Mouse (Mus musculus) kidney, adult 9 months (tissue): ENCODE measurements around the gene Il2rb.
A peak's percentile ranks its signal among the peaks of the same experiment; 100 is the strongest.

ENCODE experiments used
- DNase-seq: peaks from one replicate; pipeline ENCODE4 v3.0.0; 2022

Il2rb gene

DNA sequence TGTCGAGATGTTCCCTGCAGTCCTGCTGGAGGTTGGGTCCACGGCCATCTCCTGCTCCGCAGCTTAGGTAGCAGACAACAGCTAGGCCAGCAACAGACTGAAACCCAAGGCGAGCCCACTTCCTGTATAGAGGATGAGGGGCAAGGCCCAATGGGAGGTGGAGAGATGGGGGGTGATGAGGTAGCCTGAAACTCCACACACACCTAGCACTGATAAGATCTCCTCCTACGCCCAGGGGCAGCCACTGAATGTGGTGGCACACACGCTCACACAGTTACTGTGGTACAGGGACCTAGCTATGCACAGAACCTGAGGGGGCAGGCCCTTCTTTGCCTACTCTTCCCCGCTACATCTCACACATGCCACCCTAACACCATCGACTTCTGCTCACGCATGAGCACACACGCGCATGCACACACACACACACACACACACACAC, at the start of gene Il2rb:
TSS of gene Il2rb (minus strand) at position 304 of the 439 bp plus-strand sequence.
- no peak for DNase-seq

GRCm38 (mm10) chr15:78544561-78545001, 49.5 kb upstream of the Il2rb start, which contains the start of gene Sstr3:
Sstr3 (minus strand) TSS chr15:78544685.
- DNase-seq = no peak

DNA sequence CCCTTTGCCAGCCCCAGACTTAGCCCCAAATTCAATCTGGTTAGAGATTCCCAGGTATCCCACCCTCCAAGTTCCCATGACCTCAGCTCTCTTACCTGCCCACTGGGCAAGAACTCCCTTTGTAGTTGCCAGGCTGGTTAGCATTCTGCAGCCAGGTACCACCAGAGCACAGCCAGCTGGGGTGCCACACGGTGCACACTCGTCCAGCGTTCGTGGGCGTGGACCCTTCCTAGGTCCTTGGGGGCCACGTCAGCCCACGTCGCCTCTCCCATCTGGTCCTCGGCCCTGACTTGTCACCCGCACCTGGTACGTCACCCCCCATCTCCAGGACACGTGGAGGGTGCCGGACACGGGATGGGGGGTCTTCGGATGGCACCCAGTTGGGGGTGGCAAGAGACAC, 49.0 kb upstream of the Il2rb start:
- no peak for DNase-seq

- DNase-seq = no peak
Measured at GRCm38 (mm10) chr15:78542767-78543303, 47.8 kb upstream of the Il2rb start.

GRCm38 (mm10) chr15:78542098-78542766, 47.2 kb upstream of the Il2rb start:
- peak; percentile 17 for DNase-seq

DNA sequence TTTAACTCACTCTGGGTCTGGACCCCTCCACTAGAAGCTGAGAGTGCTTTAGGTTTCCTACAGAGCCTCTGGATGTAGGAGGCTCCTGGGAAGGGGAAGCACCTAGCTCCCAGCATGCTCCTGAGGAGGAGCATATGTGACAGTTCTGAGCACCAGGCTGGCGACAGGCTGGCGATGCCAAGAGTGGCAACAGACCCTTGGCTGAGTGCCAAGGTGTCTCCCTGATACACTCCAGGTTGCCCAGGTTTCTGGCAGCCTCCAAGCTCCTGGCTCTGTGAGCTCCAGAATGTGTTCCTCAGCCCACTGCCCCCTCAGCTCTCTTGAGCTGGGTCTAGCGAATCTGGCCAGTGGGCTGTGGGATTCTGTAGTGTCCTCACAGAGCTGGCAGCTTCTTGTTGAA, 46.5 kb upstream of the Il2rb start:
- no peak for DNase-seq

GRCm38 (mm10) chr15:78541036-78541435, 46.0 kb upstream of the Il2rb start:
- DNase-seq = no peak

- no peak for DNase-seq
Measured at GRCm38 (mm10) chr15:78535723-78536421, 40.8 kb upstream of the Il2rb start.

- peak; percentile 40 for DNase-seq
Measured at GRCm38 (mm10) chr15:78533346-78533835, 38.3 kb upstream of the Il2rb start.

- no peak for DNase-seq
Measured at GRCm38 (mm10) chr15:78532566-78533345, 37.7 kb upstream of the Il2rb start.

GRCm38 (mm10) chr15:78531901-78532469, 36.9 kb upstream of the Il2rb start:
- DNase-seq = peak; percentile 100

- no peak for DNase-seq
Measured at GRCm38 (mm10) chr15:78531451-78531720, 36.3 kb upstream of the Il2rb start.

DNA sequence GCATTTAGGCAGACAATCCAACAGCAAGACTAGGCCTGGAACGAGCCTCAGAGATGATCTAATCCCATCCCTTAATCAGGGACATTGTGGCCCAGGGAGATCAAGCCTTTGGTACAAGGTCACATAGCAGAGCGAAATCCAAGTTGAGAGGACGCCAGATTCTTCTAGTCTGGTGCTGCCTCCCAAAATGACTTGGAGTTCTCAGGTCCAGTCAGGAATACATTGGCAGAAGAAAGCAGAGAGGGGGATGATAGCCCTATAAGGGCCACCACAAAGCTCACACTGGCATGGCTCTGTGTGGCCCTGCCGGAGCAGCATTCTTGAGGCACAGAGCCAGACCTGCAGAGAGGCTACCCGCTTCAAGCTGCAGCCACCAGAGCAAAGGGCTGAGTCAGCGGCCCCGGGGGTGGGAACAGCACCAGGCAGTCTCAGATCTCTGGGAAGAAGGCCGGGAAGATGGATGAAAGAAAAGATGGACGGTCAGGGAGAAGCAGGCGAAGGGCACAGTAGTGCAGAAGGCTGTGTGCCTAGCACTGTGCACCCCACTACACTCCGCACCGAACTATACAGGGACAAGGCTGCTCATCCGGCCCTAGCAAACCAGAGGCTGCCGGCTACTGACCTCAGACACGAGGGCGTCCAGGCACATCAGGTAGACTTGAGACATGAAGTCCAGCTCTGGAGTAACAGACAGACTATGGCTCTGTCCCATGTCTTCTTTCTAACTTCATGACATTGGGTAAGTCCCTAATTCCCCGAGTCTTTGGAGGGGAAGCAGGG, 35.8 kb upstream of the Il2rb start, which contains the start of gene C1qtnf6:
TSS of gene C1qtnf6 (minus strand) at position 746 of the 780 bp plus-strand sequence.
- DNase-seq = peak; percentile 62

DNA sequence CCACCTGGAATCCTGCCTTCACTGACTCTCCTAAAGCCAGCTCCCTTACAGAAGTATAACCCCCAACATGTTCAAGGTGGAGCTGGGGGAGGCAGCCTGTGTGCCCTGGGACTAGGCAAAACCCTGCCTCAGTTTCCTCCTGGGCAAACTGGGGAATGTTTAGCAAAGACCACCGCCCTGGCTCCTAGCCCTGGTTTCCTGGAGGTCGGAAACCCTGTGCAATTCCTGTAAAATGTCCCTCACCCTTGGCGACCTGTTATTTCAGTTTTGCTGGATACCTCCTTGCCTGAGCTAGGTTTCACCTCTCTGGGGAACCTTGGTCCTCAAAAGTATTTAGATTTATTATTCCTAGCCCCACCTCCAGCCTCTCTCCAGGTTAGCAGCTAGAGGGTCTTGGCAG, 35.1 kb upstream of the Il2rb start:
- no peak for DNase-seq

DNA sequence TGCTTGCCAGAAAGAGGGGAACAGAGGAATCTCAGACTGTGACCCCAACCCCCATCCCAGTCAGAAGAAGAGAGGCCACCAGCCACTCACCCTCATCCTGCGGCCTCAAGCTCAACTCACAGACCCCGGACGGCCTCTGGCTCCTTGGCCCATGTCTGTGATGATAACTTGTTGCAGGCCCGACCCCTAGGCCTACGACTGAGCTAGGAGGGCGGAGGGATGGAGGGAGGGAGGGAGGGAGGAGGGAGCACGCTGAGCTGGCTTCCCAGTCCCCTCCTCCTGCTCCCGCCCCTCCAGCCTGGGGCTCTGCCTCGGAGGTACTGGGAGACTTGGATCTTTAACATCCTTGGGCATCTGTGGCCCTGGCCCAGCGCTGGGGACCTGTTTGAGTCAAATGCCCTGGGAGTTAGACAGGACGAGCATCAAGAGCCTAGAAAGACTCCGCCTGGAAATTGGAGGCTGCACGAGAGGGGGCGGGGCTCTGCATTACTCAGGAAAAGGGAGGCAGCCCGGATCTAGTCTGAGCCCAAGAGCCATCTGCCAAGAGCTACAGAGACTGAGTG, 34.4 kb upstream of the Il2rb start:
- DNase-seq = peak; percentile 56

- peak; percentile 56 for DNase-seq
Measured at GRCm38 (mm10) chr15:78528726-78529411, 33.8 kb upstream of the Il2rb start.

DNA sequence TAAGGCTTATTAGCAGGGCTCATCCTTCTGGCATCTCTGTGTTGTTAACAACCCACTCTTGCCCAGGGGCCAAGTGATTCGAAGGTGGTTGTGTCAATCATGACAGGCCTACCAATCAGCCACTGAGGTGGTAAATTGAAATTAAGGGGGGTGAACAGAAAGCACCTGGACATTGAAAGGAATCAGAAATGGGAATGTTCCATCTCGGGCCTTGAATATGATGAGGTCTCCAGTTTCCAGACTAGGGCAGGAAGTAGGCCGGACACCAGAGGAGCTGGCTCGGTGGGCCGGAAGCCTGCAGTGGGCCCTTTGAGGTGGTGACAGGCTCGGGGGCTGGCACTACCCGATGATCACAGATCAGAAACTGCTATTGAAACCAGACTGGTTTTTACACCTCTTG, 32.9 kb upstream of the Il2rb start:
- DNase-seq = peak; percentile 37

- no peak for DNase-seq
Measured at GRCm38 (mm10) chr15:78524163-78524562, 29.1 kb upstream of the Il2rb start.

- no peak for DNase-seq
Measured at GRCm38 (mm10) chr15:78521892-78522291, 26.8 kb upstream of the Il2rb start.

DNA sequence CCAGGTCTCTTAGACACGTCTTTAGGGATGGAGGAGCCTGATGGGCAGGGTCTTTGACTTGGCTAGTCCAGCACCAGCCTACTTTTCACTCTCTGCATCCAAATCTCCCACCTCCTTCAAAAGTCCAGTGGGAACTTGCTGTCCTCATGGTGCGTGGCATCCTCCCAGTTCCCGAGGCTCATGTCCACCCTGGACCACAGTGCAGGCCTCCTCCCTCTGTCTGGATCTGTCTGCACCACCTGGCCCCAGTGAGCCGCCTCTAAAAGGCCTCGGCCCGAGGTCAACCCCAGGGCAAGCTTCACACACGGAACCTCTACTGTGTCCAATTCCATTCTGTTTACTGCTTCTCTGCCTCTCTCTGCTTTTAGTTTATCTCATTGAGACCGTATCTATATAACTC, 26.3 kb upstream of the Il2rb start:
- DNase-seq = no peak

DNA sequence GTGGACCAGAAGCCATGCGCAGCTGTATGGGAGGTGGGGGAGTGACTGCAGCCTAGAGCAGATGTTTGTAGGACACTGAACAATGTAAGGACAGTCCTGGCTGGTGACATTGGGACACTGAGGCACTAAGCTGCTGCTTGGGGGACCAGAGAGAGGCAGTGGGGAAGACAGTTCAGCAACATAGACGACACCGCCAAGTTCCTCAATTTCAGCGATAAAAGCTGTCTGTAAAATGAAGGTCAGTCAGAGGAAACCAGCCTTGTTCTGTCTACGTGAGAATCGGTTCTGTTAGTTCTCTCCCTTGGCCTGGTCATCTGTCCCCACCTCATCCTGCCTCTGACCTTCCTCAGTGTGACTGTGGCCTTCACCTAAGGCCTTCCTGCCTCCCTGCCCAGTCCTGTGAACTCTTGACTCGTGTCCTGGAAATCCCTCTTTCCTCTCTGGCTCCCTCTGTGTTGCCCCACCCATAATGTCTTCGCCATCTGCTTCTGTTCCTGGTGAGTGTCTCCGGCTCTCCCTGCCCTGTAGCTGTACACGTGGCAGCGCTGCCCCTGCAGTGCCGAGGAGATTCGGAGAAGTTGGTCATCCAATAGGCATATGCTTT, 25.1 kb upstream of the Il2rb start:
- peak; percentile 51 for DNase-seq
